Mouse (Mus musculus): Measurements from ENCODE around the gene Lrfn2. TPM values are rescaled to one million over a fixed set of nuclear protein-coding genes. Genes with fewer than 3 reads are reported as not detected.

Lrfn2 gene
- total RNA-seq, 2 experiments from 2014 or later: not detected

- no peak for ATAC-seq (replicated peaks; ENCODE audit: low FRiP score, low TSS enrichment, poor library complexity, severe bottlenecking)
Measured at GRCm38 (mm10) chr17:49085111-49085510, 152.9 kb downstream of the Lrfn2 start.

DNA sequence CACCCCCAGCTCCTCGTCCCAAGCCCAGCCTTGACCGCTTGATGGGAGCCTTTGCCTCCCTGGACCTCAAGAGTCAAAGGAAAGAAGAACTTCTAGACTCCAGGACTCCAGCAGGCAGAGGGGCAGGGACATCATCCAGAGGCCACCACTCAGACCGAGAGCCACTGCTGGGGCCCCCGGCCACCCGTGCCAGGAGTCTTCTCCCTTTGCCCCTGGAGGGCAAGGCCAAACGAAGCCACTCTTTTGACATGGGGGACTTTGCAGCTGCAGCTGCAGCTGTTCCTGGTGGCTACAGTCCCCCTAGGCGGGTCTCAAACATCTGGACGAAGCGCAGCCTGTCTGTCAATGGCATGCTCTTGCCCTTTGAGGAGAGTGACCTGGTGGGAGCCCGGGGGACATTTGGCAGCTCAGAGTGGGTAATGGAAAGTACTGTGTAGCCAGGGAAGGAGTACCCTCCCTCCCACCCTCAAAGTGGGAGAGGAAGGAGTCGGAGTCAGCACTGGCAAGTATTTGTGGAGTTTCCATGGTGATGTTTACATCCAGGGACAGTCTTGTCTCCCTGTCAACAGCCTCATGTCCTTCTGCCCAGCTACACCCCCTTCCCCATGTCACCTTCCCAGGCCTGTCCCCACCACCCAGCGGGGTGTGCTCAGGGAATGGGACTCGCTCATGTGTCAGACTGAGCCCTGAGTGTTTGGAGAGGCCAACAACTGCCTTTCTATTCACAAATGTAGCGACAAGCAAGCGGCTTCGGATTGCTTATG lies 164.8 kb downstream of the Lrfn2 start:
- no peak for ATAC-seq (replicated peaks; ENCODE audit: low FRiP score, low TSS enrichment, poor library complexity, severe bottlenecking)

- ATAC-seq (replicated peaks; ENCODE audit: low FRiP score, low TSS enrichment, poor library complexity, severe bottlenecking): no peak
Measured at GRCm38 (mm10) chr17:49111399-49111798, 179.2 kb downstream of the Lrfn2 start.

DNA sequence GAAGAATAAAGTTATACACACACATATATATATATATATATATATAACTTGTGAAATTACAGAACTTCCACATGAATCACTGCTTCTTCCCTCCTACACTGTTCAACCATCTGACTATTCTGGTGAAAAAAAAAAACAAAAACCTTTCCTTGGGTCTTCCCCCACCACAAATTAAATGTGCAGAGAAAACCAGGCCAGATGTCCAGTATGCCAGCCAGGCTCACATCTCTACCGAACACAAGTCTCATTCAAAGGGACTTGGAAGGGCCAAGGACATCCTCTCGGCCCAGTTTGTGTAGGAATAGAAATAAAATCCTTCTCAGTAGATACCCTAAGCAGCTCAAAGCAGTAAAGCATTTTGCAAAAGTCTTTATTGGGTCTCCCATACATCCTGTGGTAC lies 179.7 kb downstream of the Lrfn2 start:
- no peak for ATAC-seq (replicated peaks; ENCODE audit: low FRiP score, low TSS enrichment, poor library complexity, severe bottlenecking)

DNA sequence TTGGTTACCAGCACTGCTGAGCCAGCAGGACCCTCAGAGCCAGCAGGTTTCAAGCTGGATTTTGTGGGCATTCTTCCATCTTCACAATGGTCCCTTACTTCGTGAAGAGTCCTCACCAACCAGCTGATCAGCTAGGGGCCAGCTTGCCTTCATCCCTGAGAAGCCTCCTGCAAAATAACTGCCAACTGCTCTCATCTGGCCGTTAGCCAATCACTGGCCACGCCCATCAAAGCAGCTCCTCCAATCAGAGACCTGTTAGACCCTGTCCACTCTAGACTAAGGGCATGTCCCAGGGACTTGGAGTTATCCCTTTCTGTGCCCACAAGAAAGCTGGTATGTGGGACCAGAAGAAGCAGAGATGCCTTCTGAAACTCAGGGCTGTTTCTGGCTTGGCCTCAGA lies 181.2 kb downstream of the Lrfn2 start:
- ATAC-seq (replicated peaks; ENCODE audit: low FRiP score, low TSS enrichment, poor library complexity, severe bottlenecking): no peak

- ATAC-seq (replicated peaks; ENCODE audit: low FRiP score, low TSS enrichment, poor library complexity, severe bottlenecking): no peak
Measured at GRCm38 (mm10) chr17:49124166-49124565, 192.0 kb downstream of the Lrfn2 start.

- ATAC-seq (replicated peaks; ENCODE audit: low FRiP score, low TSS enrichment, poor library complexity, severe bottlenecking): no peak
Measured at GRCm38 (mm10) chr17:49124642-49125041, 192.5 kb downstream of the Lrfn2 start.
